Mouse (Mus musculus) T-helper 1 cell (primary cell): ENCODE results near the gene Sfxn1.

ENCODE experiments used
- in situ Hi-C: fragments of 300-600 bp; cut with MboI, MseI; formaldehyde crosslinking; loops from one replicate; pipeline ENCODE4 v1.15.1; 2025; ENCODE audit warnings: high pct_unique_total_duplicates

Gene Sfxn1

DNA sequence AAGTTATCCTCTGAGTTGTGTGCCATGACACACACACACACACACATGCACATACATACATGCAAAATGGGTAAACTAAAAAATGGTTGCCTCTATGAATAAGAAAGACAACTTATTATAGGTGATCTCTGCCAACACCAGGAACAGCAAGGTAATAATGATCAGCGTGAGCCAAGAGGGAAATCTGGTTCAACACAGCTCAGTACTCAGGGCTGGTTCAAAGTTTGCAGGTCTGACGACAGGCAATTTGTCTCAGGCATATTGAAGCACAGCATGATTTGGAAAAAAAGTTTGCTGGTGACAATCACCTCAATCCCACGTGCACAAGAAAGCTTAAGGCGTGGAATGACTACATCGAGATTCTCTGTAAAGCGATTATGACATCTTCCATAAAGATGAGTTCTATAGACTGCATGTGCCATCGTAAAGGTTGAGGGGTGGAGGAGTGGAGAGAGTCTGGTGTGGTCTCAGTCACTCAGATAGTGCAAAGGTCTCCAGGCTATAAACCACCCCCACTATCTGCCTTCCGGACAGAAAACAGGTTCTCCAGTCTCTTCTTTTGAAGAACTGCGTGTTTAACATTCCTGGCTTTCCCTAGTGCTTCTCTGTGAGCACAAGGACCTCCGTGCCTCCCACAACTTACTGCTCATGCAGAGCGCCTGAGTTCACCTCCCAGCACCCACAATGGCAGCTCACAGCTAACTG lies 6.0 kb downstream of the Sfxn1 start:
- in situ Hi-C loops, result no loop called here

DNA sequence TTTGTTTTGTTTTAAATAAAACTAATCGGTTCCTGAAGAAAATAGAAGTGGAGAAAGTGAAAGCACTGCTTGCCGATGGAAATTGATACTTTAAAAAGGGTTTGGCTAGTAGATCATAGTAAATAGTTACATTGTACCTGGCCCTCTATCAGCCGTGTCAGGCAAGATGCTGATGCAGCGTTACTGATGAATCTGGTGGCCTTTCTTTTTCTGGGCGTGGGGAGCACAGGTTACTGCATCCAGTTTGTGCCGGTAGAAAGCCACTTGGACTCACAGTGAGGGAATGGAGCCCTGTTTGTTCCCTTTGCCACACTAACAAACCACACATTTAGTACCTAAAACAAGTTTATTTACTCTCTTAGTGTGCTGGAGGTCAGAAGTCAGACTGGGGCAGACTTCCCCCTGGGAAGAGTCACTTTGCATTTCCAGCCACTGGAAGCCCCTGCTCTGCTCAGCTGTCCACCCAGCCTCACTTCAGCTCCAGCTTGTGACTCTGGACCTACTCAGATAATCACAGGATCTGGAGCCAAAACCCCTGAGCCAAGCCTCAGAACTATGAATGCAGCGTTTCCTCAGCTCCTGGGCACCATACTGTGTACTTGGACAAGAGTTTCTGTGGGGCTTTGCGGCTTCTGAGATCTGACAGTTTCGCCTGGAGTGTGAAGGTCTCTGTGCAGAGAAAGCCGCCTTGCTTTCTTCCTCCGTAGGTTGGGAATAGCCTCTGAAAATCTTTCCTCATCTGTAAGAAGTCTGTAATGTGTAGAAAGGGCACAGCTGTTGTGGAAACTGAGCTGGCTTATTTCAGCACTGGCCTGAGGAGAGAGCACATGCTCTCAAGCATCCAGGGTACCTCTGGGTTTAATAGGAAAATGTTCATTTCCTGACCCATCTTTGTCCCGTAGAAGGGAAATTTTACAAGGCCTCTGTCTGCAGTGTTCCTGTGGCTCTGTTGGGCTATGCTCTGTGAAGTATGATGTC lies 8.4 kb downstream of the Sfxn1 start:
- in situ Hi-C loops, result no loop called here

DNA sequence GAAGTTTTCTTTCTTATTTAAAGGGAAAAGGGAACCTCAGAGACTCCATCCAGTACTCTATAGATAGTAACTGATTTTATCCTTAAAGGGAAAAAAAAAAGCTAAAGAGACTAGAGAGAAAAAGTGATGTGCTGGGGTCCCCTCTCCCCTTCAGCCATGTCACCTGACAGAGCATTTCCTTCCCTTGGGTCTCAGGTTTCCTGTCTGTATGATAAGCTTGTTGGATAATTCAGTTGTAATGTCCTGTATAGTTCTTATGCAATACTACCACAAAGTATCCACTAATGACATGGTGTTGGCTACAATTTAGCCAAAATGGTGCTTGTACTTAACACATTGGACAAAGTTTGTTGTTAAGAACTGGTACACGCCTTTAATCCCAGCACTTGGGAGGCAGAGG lies 9.1 kb downstream of the Sfxn1 start:
- in situ Hi-C loops, result no loop called here

DNA sequence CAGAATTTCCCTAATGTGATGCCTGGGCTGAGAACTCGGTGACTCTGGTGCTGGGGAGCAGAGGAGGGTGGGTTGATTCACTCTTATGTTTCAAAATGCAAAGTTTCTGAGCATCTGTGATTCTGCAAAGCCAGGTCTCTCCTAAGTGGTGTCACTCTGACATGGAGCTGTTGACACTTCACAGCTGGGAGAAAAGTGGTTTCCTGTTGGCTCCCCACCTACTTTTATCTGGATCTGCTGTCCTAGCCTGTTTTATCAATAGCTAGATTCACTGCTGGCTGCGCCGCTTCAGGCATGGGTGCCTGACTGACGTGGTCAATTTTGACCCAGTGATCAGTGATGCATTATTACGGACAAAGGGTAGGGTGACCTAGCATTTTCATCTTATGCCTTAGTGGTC lies 11.3 kb downstream of the Sfxn1 start:
- in situ Hi-C loops, result no loop called here

DNA sequence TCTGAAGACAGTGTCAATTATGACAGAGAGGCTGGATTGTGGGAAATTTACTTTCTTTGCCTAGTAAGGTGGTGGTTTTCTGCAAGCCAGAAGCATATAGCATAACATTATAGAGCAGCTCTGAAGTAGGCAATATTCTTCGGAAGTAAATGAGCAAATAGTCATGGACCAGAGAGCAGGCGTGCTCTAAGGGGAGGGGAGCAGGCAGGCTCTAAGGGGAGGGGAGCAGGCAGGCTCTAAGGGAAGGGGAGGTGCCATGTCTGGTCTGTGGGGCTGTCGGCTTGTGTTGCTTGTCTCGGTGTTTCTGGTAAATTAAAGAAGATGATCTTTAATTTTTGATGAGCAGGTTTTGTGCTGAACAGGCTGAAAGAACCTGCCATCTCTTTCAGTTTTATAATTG lies 12.5 kb downstream of the Sfxn1 start:
- in situ Hi-C loops, result no loop called here

DNA sequence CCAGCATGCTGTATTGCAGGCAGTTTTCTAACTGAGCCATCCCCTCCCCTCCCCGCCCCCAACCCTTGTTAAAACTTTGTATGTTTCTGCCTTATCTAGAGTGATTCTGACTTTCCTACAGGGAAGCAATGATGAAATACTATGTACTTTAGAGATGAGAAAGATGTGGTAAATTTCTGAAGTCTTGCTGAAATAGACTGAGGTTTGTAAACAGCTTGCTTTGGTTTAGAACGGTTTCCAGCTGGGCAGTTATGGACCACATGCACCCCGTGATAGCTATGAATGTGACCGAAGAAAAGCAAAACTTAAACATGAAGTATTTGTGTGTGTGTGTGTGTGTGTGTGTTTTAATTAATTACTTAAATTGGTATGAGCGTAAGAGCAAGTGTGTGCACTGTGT lies 13.2 kb downstream of the Sfxn1 start:
- in situ Hi-C loops, result no loop called here

DNA sequence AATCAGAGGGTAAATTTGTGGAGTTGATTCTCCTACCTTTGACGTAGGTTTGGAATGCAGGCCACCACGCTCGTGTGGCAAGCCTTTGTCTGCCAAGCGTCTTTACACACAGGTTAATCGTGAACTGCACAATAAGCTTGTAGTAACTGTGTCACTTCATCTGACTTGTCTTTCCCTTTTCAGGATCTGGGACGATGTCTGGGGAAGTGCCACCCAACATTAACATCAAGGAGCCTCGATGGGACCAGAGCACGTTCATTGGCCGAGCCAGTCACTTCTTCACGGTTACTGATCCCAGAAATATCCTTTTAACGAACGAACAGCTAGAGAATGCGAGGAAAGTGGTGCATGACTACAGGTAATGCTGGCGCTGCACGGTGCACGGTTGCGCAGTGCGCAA lies 13.6 kb downstream of the Sfxn1 start:
- in situ Hi-C loops, result no loop called here

DNA sequence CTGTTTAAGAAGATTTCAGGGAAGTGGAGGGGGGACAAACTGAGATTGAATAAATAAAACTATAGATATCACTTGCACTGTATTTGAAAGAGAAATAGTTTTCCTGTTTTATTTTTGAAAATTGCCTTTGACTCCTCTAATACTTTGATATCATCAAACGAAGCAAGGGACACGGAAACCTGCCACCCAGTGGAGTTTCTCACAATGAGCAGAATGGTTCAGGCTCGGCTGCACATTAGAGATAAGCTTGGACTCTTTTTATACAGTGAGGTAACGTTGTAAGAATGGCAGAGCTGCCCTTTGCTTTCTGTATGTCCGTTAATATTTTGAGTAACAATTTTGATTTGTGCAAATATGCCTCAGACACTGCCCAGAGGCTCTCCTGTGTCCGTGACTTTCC lies 20.1 kb downstream of the Sfxn1 start:
- in situ Hi-C loops, result no loop called here

DNA sequence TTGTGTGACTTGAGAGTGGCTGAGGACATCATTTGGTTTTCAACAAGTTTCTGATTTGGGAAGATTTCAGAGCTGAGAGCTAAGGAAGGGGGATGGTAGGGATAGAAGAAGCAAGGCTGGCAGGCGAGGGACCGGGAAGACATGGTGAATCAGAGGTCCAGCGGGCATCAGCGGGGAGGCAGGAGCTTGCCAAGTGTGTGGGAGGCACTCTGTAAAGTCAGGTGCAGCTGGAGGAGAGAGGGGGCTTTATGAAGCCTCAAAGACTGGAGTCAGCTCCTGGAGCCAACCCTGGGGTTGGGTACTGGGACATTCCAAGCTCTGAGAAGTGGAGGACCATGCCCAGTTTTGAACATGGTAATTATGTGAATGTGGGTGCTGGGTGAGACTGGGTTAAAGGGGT lies 22.7 kb downstream of the Sfxn1 start:
- in situ Hi-C loops, result no loop called here

DNA sequence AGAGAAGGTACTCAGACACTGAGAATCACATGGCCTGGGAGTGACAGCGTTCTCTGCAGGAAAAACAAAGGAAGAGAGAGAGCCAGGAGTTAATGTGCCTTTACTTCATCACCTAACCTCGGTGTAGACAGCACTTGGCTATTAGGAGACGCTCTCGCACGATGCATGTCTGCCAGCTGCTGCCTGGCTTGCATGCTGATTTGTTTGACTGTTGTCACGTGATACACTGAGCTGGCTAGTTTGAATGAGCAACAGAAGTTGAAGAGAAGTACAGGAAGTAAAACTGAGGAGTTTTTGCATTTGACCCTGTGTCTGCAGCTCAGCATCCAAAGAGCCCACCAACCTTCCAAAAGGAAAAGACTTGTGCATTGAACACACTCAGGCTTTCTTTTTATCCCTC lies 23.3 kb downstream of the Sfxn1 start:
- in situ Hi-C loops, result no loop called here

DNA sequence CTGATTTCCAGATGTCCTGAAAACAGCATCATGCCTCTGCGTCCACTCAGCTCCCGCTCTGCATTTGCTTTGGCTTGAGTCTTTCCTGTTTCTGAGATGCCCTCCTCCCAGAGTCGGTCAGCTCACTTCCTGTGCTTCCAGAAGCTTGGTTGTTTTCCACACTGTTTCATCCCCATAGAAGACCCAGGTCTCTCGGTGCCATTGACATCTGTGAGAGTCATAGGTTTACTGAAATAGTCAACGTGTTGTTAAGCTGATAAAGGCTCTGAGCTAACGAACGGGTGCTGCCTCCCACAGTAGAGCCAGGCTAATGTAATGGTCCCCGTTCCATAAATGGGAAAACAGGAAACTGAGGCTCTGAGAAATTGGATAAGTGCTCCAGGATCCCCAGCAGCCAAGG lies 24.1 kb downstream of the Sfxn1 start:
- in situ Hi-C loops, result no loop called here

DNA sequence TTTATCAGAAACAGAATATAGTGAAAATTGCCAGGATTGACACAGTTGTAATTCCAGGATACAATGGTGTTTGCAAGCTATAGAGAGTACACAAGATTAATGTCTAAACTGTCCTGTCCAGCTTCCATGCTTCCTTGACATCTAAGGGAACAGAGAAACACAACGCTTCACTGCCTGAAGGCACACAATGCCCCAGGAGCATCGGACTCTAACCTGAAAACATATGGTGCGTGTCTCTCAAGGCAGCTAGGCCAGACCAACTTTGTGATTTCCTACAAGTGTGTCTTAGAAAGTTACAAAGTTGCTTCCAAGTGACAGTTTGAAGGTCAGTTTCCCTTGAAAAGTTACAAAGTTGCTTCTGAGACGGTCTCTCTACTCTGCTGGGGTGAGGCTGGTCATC lies 25.6 kb downstream of the Sfxn1 start:
- in situ Hi-C loops, result no loop called here

DNA sequence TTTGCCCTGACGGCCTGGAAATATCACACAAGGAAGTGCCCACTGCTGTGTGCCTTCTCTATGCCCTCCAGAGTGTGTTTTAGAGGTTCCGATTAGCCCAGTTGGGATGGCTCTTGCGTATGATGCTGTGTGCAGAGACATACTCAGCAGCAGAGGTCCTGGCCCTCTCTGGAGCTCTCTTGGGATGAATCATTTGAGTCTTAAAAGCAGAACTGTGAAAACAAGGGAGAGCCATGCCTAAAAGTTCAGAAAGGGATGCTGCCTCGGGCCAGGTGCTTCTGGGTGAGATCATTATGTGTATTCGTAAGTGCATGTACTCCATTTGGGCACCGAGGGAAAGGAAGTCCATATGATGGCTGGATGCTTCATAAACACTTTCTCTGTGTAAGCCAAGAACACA lies 26.1 kb downstream of the Sfxn1 start:
- in situ Hi-C loops, result no loop called here

DNA sequence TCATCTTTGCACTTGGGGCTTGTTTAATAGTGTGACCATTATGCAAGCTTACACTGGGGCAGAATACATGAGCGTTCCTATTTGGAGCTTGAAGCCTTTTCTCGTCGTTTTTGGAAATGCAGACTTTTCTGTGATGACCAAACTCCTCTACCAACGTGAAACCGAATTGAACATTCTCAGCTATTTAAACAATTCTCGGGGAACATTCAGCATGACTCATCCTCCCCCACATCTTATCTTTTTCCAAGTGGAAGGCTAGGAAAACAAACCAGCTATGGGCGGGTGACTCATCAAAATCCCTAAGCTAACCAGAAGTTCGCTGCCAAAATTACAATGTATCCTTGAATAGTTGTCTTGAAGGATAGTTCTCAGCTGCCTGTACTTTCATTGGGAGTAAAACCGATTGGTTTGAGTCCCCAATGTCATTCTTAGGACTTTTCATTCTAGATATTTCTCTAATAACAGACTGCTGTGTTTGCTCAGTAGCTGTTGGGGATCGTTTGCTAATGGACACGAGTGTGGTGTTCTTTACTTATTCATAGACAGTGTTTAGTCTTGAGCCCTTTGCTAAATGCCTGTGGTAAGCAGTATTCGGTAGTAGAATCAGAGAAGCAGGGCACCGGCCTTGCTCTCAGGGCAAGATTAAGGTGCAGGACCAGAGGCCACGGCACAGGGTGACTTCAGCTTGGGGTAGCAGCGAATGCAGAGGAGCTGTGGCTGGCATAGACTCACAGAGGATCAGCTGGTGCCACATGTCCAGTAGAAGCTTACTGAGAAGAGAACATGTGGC lies 29.6 kb downstream of the Sfxn1 start:
- in situ Hi-C loops, result no loop called here

DNA sequence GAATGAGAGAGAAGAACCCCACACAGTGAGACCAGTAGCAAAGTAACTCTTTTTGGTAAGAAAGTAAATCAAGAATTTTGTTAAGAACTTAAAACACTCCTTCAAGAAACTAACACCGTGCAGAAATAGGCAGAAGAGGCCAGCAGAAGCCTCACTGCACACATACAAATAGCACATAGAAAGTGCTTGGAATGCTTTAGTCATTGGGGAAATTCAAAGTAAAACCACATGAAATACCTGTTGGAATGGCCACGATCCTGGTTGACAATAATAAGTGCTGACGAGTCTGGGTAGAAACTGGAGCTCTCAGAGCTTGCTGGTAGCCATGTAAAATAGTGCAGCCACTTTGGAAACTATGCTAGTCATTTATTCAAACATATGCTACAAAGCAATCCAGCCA lies 30.4 kb downstream of the Sfxn1 start:
- in situ Hi-C loops, result no loop called here

DNA sequence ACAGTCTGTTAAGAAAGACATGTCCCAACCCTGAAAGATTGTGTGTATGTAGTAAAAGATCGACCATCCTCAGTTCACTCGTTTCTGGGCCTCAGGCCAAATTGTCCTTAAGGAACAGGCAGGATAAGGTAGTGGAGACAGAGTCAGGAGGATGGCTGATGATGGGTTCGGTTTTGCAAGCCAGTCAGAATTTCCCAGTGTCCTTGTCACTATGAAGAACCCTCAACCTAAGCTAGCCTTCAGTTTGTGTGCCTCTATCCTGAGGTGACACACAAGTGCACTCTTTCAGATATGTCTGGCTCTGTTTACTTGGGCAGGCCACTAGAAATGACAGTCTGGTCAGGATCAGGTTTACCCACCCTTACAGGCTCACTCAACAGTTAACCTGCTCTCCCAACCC lies 31.6 kb downstream of the Sfxn1 start:
- in situ Hi-C loops, result no loop called here

DNA sequence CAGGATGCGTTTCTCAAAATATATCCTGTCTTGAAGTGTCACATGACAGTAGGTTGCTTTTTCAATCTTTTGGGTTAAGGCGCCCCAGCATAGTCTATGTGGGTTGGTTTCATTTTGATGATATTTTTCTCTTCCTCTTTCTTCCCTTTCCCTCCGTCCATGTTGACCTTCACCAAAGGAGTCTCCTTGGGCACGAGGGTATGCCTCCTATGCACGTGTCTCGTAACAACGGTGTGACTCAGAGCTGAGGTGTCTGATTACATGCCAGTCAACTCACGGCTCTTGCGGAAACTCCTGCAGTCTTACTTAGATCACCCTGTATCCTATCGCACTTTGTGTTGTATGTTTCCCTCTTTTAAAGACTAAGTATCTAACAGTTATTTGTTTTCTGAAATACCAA lies 32.2 kb downstream of the Sfxn1 start:
- in situ Hi-C loops, result no loop called here

DNA sequence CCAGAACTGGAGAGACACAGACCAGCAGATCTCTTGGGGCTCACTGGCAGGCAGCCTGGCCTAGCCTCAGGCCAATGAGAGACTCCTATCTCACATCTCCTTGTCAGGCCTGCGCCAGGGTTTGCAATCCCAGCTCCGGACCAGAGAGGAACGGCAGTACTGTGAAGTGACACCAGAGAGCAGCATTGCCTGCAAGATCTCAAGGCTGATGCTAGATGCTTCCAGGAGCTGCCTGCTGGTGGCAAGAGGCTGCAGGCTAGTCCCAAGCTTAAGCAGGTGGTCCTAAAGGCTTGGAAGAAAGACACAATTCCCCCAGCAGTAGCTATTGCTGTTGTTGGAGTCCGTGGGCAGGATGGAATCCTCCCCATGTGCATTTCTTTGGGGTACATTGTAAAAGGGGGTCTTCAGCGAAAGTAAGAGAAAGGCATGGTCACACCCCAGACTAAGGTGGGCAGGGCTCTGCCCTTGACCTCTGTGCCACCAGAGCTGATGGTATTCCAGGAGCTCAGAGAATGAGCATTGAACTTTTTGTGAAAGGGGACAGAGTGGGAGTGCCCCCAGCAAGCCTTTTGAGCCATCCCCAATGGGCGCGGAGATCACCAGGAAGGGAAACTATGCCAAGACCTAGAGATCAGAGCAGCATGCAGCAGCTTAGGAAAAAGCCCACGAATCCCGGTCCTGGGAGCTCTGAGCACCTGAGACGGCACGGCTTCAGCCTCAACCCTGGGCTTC lies 42.3 kb downstream of the Sfxn1 start:
- in situ Hi-C loops, result loop anchor here (5.0 kb wide), 3 partner anchors 113 to 328 kb away; no protein-coding TSS in a partner anchor

DNA sequence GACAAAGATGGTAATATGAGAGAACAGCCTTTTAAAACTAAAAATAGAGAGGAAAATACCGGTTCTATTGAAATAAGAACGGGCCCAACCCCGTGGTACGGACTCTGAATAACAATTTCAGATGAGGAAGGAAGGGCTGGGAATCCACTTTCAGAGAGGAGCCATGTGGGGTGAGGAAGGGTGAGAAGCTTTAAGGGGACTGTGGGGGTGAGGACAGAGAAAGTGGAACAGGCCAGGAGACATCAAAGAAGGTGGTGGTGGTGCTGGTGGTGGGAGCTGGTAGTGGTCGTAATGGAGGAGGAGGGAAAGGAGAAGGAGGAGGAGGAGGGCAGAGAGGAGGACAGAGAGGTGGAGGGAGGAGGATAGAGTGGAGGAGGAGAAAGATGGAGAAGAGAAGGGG lies 43.3 kb downstream of the Sfxn1 start:
- in situ Hi-C loops, result loop anchor here (5.0 kb wide), 3 partner anchors 112 to 327 kb away; no protein-coding TSS in a partner anchor

DNA sequence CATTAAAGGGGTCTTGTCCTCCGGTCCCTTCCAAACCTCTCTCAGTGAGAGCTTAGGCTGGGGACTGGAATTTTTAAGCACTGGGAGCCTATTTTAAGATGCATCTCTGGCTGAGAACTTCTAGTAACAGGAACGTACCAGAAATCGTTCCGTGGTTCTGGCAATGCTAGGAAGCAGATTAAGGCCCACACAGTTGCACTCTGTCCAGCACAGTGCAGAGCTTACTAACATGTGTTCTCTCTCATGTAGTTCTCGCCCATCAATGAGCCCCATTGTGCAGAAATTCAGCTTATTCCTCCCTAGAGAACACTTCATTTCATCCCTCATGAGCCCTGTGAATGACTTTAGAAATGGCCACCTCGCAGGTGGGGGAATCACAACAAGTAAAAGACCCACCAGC lies 44.1 kb downstream of the Sfxn1 start:
- in situ Hi-C loops, result no loop called here

DNA sequence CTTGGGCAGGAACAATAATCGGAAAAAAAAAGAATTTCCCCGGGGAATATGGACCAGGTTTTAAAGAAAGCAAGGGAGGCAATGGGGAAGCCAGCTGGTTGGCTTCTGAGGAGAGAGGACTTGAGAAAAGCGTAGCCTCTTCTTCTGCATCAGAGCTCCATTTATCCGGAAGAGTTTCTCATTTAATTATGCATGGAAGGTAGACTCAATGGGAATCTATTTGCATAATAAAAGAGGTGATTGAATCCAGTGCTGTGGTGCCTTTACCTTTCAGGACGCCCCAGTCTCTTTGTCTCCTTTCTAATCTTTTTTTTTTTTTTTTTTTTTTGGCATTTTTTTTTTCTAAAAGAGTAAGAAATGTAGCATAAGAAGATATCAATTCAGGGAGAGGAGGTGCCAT lies 46.7 kb downstream of the Sfxn1 start:
- in situ Hi-C loops, result no loop called here
